Mouse (Mus musculus): ENCODE results near the gene Kcnq1. TPM values are rescaled to one million over a fixed set of nuclear protein-coding genes. Genes with fewer than 3 reads are reported as not detected.

The Kcnq1 gene
- polyA plus RNA-seq, 1 experiment from 2014 or later, result 10.0 TPM

GRCm38 (mm10) chr7:143295356-143296000 lies 189.3 kb downstream of the Kcnq1 start:
- no peak for ATAC-seq (ENCODE audit: insufficient read depth, low FRiP score)
- Histone ChIP-seq H3K4me1 (ENCODE audit: control insufficient read depth, insufficient read depth, low read length) (peaks cover 23% of the 10 kb centered on the region), H3K4me3 (replicated peaks; ENCODE audit: low read length) (peak overlapping the region; percentile 69), H3K27ac (ENCODE audit: low read length) (peak overlapping the region; percentile 84), H3K9me3 (replicated peaks; ENCODE audit: control insufficient read depth, low read length) (peaks cover 10% of the 10 kb centered on the region; the same call in 1 of the 2 replicates), H3K36me3 (ENCODE audit: control insufficient read depth, insufficient read depth, low read length) (0 out of 2 replicates have a peak, but pooled peaks cover 3% of the 10 kb centered on the region), H3K4me2 (ENCODE audit: low read depth, low read length) (peak overlapping the region; percentile 59), H3K27me3 (ENCODE audit: control insufficient read depth, insufficient read depth, low read length) (no peaks in the 10 kb centered on the region), H3K9ac (ENCODE audit: low read length) (peak overlapping the region; percentile 82)
- WGBS, result 48% methylated on average over 47 of the region's 47 CpGs

GRCm38 (mm10) chr7:143296001-143296379 lies 189.8 kb downstream of the Kcnq1 start:
- WGBS, result 45% methylated on average over 20 of the region's 20 CpGs
- no peak for ATAC-seq (ENCODE audit: insufficient read depth, low FRiP score)
- no peaks in the 10 kb centered on the region for H3K36me3 ChIP-seq (ENCODE audit: control insufficient read depth, insufficient read depth, low read length)
- H3K4me2 ChIP-seq (ENCODE audit: low read depth, low read length), result peak overlapping the region; percentile 59
- H3K9me3 ChIP-seq (replicated peaks; ENCODE audit: control insufficient read depth, low read length), result peaks cover 10% of the 10 kb centered on the region; the same call in 1 of the 2 replicates
- peak overlapping the region; percentile 82 for H3K9ac ChIP-seq (ENCODE audit: low read length)
- peak overlapping the region; percentile 69 for H3K4me3 ChIP-seq (replicated peaks; ENCODE audit: low read length)
- peaks cover 20% of the 10 kb centered on the region for H3K4me1 ChIP-seq (ENCODE audit: control insufficient read depth, insufficient read depth, low read length)
- peak overlapping the region; percentile 84 for H3K27ac ChIP-seq (ENCODE audit: low read length)
- H3K27me3 ChIP-seq (ENCODE audit: control insufficient read depth, insufficient read depth, low read length), result no peaks in the 10 kb centered on the region

- Histone ChIP-seq H3K9ac (ENCODE audit: low read length) (peak overlapping the region; percentile 82), H3K27me3 (ENCODE audit: control insufficient read depth, insufficient read depth, low read length) (no peaks in the 10 kb centered on the region), H3K27ac (ENCODE audit: low read length) (peak overlapping the region; percentile 84), H3K4me2 (ENCODE audit: low read depth, low read length) (peak overlapping the region; percentile 59), H3K4me1 (ENCODE audit: control insufficient read depth, insufficient read depth, low read length) (peaks cover 19% of the 10 kb centered on the region), H3K36me3 (ENCODE audit: control insufficient read depth, insufficient read depth, low read length) (no peaks in the 10 kb centered on the region), H3K4me3 (replicated peaks; ENCODE audit: low read length) (peak overlapping the region; percentile 69), H3K9me3 (replicated peaks; ENCODE audit: control insufficient read depth, low read length) (peaks cover 10% of the 10 kb centered on the region; the same call in 1 of the 2 replicates)
- ATAC-seq (ENCODE audit: insufficient read depth, low FRiP score), result peak; percentile 94
- WGBS, result 49% methylated on average over 17 of the region's 17 CpGs
Observed at GRCm38 (mm10) chr7:143296384-143296801, 190.2 kb downstream of the Kcnq1 start.

GRCm38 (mm10) chr7:143300037-143300436 lies 193.9 kb downstream of the Kcnq1 start:
- no peak overlapping the region for H3K4me2 ChIP-seq (ENCODE audit: low read depth, low read length)
- H3K4me3 ChIP-seq (replicated peaks; ENCODE audit: low read length), result no peak overlapping the region
- H3K27ac ChIP-seq (ENCODE audit: low read length), result peak overlapping the region; percentile 75
- H3K36me3 ChIP-seq (ENCODE audit: control insufficient read depth, insufficient read depth, low read length), result no peaks in the 10 kb centered on the region
- WGBS, result 35% methylated on average over 7 of the region's 7 CpGs
- H3K9ac ChIP-seq (ENCODE audit: low read length), result peak overlapping the region; percentile 34
- peak; percentile 31; the same call in 1 of the 2 replicates for ATAC-seq (ENCODE audit: insufficient read depth, low FRiP score)
- peaks cover 10% of the 10 kb centered on the region for H3K4me1 ChIP-seq (ENCODE audit: control insufficient read depth, insufficient read depth, low read length)
- H3K9me3 ChIP-seq (replicated peaks; ENCODE audit: control insufficient read depth, low read length), result peaks cover 6% of the 10 kb centered on the region; the same call in 1 of the 2 replicates
- no peaks in the 10 kb centered on the region for H3K27me3 ChIP-seq (ENCODE audit: control insufficient read depth, insufficient read depth, low read length)

- peak overlapping the region; percentile 75; the same call in 1 of the 2 replicates for H3K27ac ChIP-seq (ENCODE audit: low read length)
- H3K4me3 ChIP-seq (replicated peaks; ENCODE audit: low read length), result no peak overlapping the region
- WGBS, result 84% methylated on average over 3 of the region's 3 CpGs
- H3K27me3 ChIP-seq (ENCODE audit: control insufficient read depth, insufficient read depth, low read length), result no peaks in the 10 kb centered on the region
- ATAC-seq (ENCODE audit: insufficient read depth, low FRiP score), result no peak
- H3K4me1 ChIP-seq (ENCODE audit: control insufficient read depth, insufficient read depth, low read length), result peaks cover 11% of the 10 kb centered on the region
- 0 out of 2 replicates have a peak, but pooled peaks cover 1% of the 10 kb centered on the region for H3K9me3 ChIP-seq (replicated peaks; ENCODE audit: control insufficient read depth, low read length)
- H3K4me2 ChIP-seq (ENCODE audit: low read depth, low read length), result no peak overlapping the region
- H3K36me3 ChIP-seq (ENCODE audit: control insufficient read depth, insufficient read depth, low read length), result no peaks in the 10 kb centered on the region
- H3K9ac ChIP-seq (ENCODE audit: low read length), result no peak overlapping the region
Observed at GRCm38 (mm10) chr7:143300681-143301080, 194.5 kb downstream of the Kcnq1 start.

- H3K27me3 ChIP-seq (ENCODE audit: control insufficient read depth, insufficient read depth, low read length), result no peaks in the 10 kb centered on the region
- H3K4me2 ChIP-seq (ENCODE audit: low read depth, low read length), result no peak overlapping the region
- peaks cover 15% of the 10 kb centered on the region for H3K4me1 ChIP-seq (ENCODE audit: control insufficient read depth, insufficient read depth, low read length)
- no peak for ATAC-seq (ENCODE audit: insufficient read depth, low FRiP score)
- H3K4me3 ChIP-seq (replicated peaks; ENCODE audit: low read length), result no peak overlapping the region
- H3K36me3 ChIP-seq (ENCODE audit: control insufficient read depth, insufficient read depth, low read length), result no peaks in the 10 kb centered on the region
- H3K27ac ChIP-seq (ENCODE audit: low read length), result no peak overlapping the region
- 81% methylated on average over 7 of the region's 7 CpGs for WGBS
- no peaks in the 10 kb centered on the region for H3K9me3 ChIP-seq (replicated peaks; ENCODE audit: control insufficient read depth, low read length)
- no peak overlapping the region for H3K9ac ChIP-seq (ENCODE audit: low read length)
Observed at GRCm38 (mm10) chr7:143302156-143302555, 196.0 kb downstream of the Kcnq1 start.

GRCm38 (mm10) chr7:143302593-143303238 lies 196.6 kb downstream of the Kcnq1 start:
- ATAC-seq (ENCODE audit: insufficient read depth, low FRiP score), result no peak
- Histone ChIP-seq H3K27ac (ENCODE audit: low read length) (no peak overlapping the region), H3K36me3 (ENCODE audit: control insufficient read depth, insufficient read depth, low read length) (no peaks in the 10 kb centered on the region), H3K4me3 (replicated peaks; ENCODE audit: low read length) (no peak overlapping the region), H3K4me1 (ENCODE audit: control insufficient read depth, insufficient read depth, low read length) (peaks cover 15% of the 10 kb centered on the region), H3K4me2 (ENCODE audit: low read depth, low read length) (no peak overlapping the region), H3K27me3 (ENCODE audit: control insufficient read depth, insufficient read depth, low read length) (no peaks in the 10 kb centered on the region), H3K9me3 (replicated peaks; ENCODE audit: control insufficient read depth, low read length) (no peaks in the 10 kb centered on the region), H3K9ac (ENCODE audit: low read length) (no peak overlapping the region)
- WGBS, result 61% methylated on average over 9 of the region's 9 CpGs

GRCm38 (mm10) chr7:143303557-143303956 lies 197.4 kb downstream of the Kcnq1 start:
- Histone ChIP-seq H3K4me2 (ENCODE audit: low read depth, low read length) (no peak overlapping the region), H3K27me3 (ENCODE audit: control insufficient read depth, insufficient read depth, low read length) (no peaks in the 10 kb centered on the region), H3K4me3 (replicated peaks; ENCODE audit: low read length) (no peak overlapping the region), H3K4me1 (ENCODE audit: control insufficient read depth, insufficient read depth, low read length) (peaks cover 15% of the 10 kb centered on the region; the same call in 1 of the 2 replicates), H3K9ac (ENCODE audit: low read length) (no peak overlapping the region), H3K9me3 (replicated peaks; ENCODE audit: control insufficient read depth, low read length) (no peaks in the 10 kb centered on the region), H3K36me3 (ENCODE audit: control insufficient read depth, insufficient read depth, low read length) (no peaks in the 10 kb centered on the region), H3K27ac (ENCODE audit: low read length) (no peak overlapping the region)
- no peak for ATAC-seq (ENCODE audit: insufficient read depth, low FRiP score)
- 93% methylated on average over 5 of the region's 5 CpGs for WGBS

- 21% methylated on average over 10 of the region's 10 CpGs for WGBS
- no peak overlapping the region for H3K9ac ChIP-seq (ENCODE audit: low read length)
- H3K9me3 ChIP-seq (replicated peaks; ENCODE audit: control insufficient read depth, low read length), result no peaks in the 10 kb centered on the region
- H3K27me3 ChIP-seq (ENCODE audit: control insufficient read depth, insufficient read depth, low read length), result no peaks in the 10 kb centered on the region
- peak; percentile 83 for ATAC-seq (ENCODE audit: insufficient read depth, low FRiP score)
- H3K4me2 ChIP-seq (ENCODE audit: low read depth, low read length), result no peak overlapping the region
- H3K27ac ChIP-seq (ENCODE audit: low read length), result peak overlapping the region; percentile 67
- H3K36me3 ChIP-seq (ENCODE audit: control insufficient read depth, insufficient read depth, low read length), result no peaks in the 10 kb centered on the region
- H3K4me1 ChIP-seq (ENCODE audit: control insufficient read depth, insufficient read depth, low read length), result peaks cover 17% of the 10 kb centered on the region; the same call in 1 of the 2 replicates
- no peak overlapping the region for H3K4me3 ChIP-seq (replicated peaks; ENCODE audit: low read length)
Observed at GRCm38 (mm10) chr7:143305808-143306207, 199.6 kb downstream of the Kcnq1 start.
